In genomic region chr15:31676771-31677191, GRCm38 (mm10) we compare ENCODE assay signal across 9 mouse cellular contexts.
DNase-seq lines count a peak whose midpoint lies in the region; ATAC-seq and TF ChIP-seq lines count a peak whose summit lies in the region.
"Had no signal": no experiment of that assay in that cellular context is flagged by ENCODE, and none has a peak within 500 bp of the region (broad histone marks: within the 10 kb centered on the region; RNA-seq: fewer than 3 reads in every experiment).

No protein-coding gene starts in this region.

- no peaks in the 10 kb centered on the region for H3K9me3 ChIP-seq in kidney, embryonic 14.5 days (ENCODE audit: control insufficient read depth, low read length)
- H3K9me3 ChIP-seq in lung, postnatal 0 days (ENCODE audit: low read length) = no peaks in the 10 kb centered on the region
- no peaks in the 10 kb centered on the region for H3K9me3 ChIP-seq in midbrain, embryonic 10.5 days (replicated peaks)

- ATAC-seq in kidney, embryonic 14.5 days (ENCODE audit: low FRiP score, low TSS enrichment) = no peak
- peak; percentile 16; the same call in 1 of the 2 replicates for ATAC-seq in lung, postnatal 0 days
- ATAC-seq: forebrain, embryonic 16.5 days had no signal

- WGBS in kidney, embryonic 14.5 days = 38% methylated on average over 7 of the region's 7 CpGs
- WGBS in lung, postnatal 0 days = 40% methylated on average over 7 of the region's 7 CpGs
- 80% methylated on average over 7 of the region's 7 CpGs for WGBS in midbrain, embryonic 10.5 days

- no peak for TF ChIP-seq CTCF in gastrocnemius, adult 2 months (IDR thresholded peaks at IDR 0.05)
- no peak for TF ChIP-seq CTCF in lung, postnatal 0 days (IDR thresholded peaks at IDR 0.05)

- no peaks in the 10 kb centered on the region for H3K4me1 ChIP-seq in kidney, embryonic 14.5 days (ENCODE audit: control insufficient read depth, insufficient read depth, low read length)
- H3K4me1 ChIP-seq in lung, postnatal 0 days (ENCODE audit: insufficient read depth, low read depth, low read length) = no peaks in the 10 kb centered on the region
- H3K4me1 ChIP-seq in midbrain, embryonic 10.5 days = no peaks in the 10 kb centered on the region

- TF ChIP-seq EP300 in lung, postnatal 0 days (IDR thresholded peaks at IDR 0.05) = no peak

- H3K4me3 ChIP-seq in kidney, embryonic 14.5 days (ENCODE audit: low read length) = no peak overlapping the region
- H3K4me3 ChIP-seq in gastrocnemius, adult 2 months = peak overlapping the region; percentile 64
- no peak overlapping the region for H3K4me3 ChIP-seq in lung, postnatal 0 days (ENCODE audit: low read depth, low read length)
- H3K4me3 ChIP-seq in midbrain, embryonic 10.5 days = no peak overlapping the region

- H3K9ac ChIP-seq in kidney, embryonic 14.5 days (ENCODE audit: low read depth, low read length) = no peak overlapping the region
- no peak overlapping the region for H3K9ac ChIP-seq in lung, postnatal 0 days (replicated peaks; ENCODE audit: low read depth)

- H3K27me3 ChIP-seq in kidney, embryonic 14.5 days (ENCODE audit: control insufficient read depth, insufficient read depth, low read length) = no peaks in the 10 kb centered on the region
- H3K27me3 ChIP-seq in lung, postnatal 0 days (replicated peaks; ENCODE audit: insufficient read depth, low read length) = no peaks in the 10 kb centered on the region
- no peaks in the 10 kb centered on the region for H3K27me3 ChIP-seq in midbrain, embryonic 10.5 days (ENCODE audit: low read depth, poor library complexity, severe bottlenecking)

- intact Hi-C loops in gastrocnemius, adult 2 months (cut with DNase I) = loop anchor here (10.0 kb wide), 1 partner anchor 108 kb away; no protein-coding TSS in a partner anchor

- peak; percentile 6 for DNase-seq in kidney, adult 9 months
- peak; percentile 48 for DNase-seq in brain, adult 2 months (ENCODE audit: low read depth, low spot score)
- peak; percentile 57 for DNase-seq in gastrocnemius, adult 2 months
- DNase-seq in lung, postnatal 0 days (ENCODE audit: low spot score) = peak; percentile 23
- DNase-seq in thymus, postnatal 4 days = no peak
- no peak for DNase-seq in midbrain, embryonic 10.5 days (ENCODE audit: low spot score)
- DNase-seq: cerebellum, adult 9-11 months had no signal

- H3K27ac ChIP-seq in kidney, embryonic 14.5 days (ENCODE audit: low read depth, low read length) = no peak overlapping the region
- peak overlapping the region; percentile 51 for H3K27ac ChIP-seq in gastrocnemius, adult 2 months
- no peak overlapping the region for H3K27ac ChIP-seq in lung, postnatal 0 days (ENCODE audit: low read length)
- H3K27ac ChIP-seq in midbrain, embryonic 10.5 days (replicated peaks) = no peak overlapping the region

- no peaks in the 10 kb centered on the region for H3K36me3 ChIP-seq in kidney, embryonic 14.5 days (ENCODE audit: control insufficient read depth, insufficient read depth, low read length)
- no peaks in the 10 kb centered on the region for H3K36me3 ChIP-seq in lung, postnatal 0 days (ENCODE audit: insufficient read depth, low read length)
- no peaks in the 10 kb centered on the region for H3K36me3 ChIP-seq in midbrain, embryonic 10.5 days

- no peak overlapping the region for H3K4me2 ChIP-seq in kidney, embryonic 14.5 days (replicated peaks; ENCODE audit: low read depth, low read length)
- H3K4me2 ChIP-seq in lung, postnatal 0 days (replicated peaks; ENCODE audit: low read depth, low read length) = no peak overlapping the region

Comparison
In these comparisons a context has a peak if more than half of its experiments do, and no peak if none do; other contexts are left out.
1. DNase-seq: peak in kidney, adult 9 months (single experiment), brain, adult 2 months (single experiment), gastrocnemius, adult 2 months (single experiment) and lung, postnatal 0 days (single experiment); none in thymus, postnatal 4 days (single experiment) and midbrain, embryonic 10.5 days (single experiment).